Mouse (Mus musculus) gastrocnemius, postnatal 4 days (tissue): ENCODE results near the gene Sox21. TPM values are rescaled to one million over a fixed set of nuclear protein-coding genes. Genes with fewer than 3 reads are reported as not detected.

Experiments used
- DNase-seq, 2 experiments: peaks; one replicate each; pipeline ENCODE4 v3.0.0; 2021 to 2022; ENCODE audit warnings: low spot score in 2 of 2, mixed read lengths in 2 of 2
- long read RNA-seq, 2 experiments: library from polyadenylated mRNA; stranded (forward); transcript quantifications; one replicate each; pipeline ENCODE4 v2.0.0; 2021
- total RNA-seq, 2 experiments: library from RNA; stranded (reverse); gene quantifications; 2 replicates each; pipeline ENCODE4 v1.2.3; 2021

The Sox21 gene
- total RNA-seq: under 1 TPM in 1 of 2 experiments, not detected in 1; 0.08 TPM
- long read RNA-seq, experiment 1, transcript Sox21-201 (1 exons, 3,799 nt): major isoform, 5 of 5 reads
- long read RNA-seq, experiment 1, partial matches to known transcripts: 0 of 5 reads
- long read RNA-seq, experiment 1, other reads (novel, unspliced or antisense): 0 of 5 reads
- long read RNA-seq, experiment 2: 0 reads

DNA sequence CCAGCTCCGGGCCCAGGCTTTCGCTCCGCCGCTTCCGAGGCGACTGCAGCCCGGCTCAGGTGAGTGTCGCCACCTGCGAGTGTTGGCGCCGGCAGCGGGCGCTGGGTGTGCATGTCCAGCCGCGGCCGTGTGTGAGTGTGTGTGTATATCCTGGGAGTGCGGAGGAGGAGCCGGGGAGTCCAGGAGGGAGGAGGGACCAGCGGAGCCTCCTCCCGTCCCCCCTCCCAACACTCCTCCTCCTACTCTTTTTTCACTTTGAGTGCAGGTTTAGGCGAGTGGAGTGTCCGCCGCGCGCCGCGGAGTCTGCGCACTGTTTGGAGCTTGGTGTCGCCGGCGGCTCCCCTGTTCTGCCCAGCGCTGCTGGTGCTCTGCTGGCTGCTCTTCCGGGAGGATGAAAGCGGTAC lies at the start of gene Sox21:
Gene Sox21 (minus strand): TSS at position 145 of the 404 bp plus-strand sequence.
- DNase-seq: peak in 1 of 2 experiments; percentile 16

GRCm38 (mm10) chr14:118286096-118286495 lies 49.3 kb upstream of the Sox21 start:
- DNase-seq: no peak

DNA sequence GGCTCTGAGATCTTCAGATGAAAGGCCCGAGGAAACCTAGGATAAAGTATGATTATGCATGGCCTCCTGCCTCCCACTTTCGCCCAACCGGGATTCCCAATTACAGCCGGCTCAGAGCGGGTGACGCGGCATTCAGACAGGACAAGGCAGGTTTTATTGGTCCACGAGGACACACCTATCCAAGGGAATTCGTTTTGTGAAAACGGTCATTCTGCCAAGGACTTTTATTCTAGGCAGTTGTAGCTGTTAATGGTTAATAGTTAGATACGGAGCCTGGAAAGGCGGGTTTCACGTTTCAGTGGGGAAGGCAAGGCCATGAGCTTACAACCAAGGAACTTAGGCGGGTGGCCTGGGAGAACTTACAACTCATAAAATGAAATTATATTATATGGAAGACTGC lies 46.1 kb upstream of the Sox21 start:
- DNase-seq: no peak

DNA sequence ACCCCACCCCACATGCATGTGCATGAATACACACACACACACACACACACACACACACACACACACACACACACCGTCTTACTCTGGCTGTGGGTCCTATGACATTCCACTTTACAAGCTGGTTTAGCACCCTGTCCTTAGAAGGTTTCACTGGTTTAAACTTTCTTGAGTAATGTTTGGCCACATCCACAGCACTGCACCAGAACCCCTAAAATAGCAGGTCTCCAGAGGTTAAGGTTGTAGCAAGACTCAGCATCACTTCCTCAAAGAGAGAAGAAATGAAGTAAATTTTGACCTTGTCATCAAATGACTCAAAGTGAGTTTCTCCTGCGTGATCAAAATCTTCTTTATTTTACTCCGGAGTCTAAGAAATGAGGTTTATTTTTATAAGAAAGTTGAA lies 45.4 kb upstream of the Sox21 start:
- DNase-seq: no peak

DNA sequence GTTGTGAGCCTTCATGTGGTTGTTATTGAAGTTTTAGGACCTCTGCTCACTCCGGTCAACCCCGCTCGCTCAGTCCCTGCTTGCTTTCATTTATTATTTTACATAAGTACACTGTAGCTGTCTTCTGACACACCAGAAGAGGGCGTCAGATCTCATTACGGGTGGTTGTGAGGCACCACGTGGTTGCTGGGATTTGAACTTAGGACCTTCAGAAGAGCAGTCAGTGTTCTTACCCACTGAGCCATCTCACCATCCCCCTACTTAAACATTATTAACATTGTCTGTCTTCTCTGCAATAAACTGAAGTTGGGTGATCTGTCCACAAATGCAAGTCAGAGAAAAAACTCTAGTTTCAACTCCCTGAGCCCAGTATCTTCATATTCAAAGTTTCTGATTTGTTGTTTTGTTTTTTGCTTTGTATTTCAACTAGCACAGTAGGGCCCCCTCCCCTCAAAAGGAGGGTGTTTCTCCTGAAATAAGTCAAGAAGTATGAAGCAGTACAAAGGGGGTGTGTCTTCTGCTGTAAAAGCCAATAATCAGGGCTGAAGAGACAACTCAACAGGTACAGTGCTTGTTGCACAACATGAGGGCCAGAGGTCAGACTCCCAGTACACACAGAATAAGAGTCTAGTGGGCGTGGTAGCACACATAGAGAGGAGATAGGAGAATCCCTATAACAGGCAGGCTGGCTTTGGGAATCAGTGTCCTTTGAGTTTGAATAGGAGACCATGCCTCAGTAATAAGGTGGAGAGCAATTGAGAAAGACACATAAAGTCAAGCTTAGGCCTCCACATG lies 41.1 kb upstream of the Sox21 start:
- DNase-seq: no peak

DNA sequence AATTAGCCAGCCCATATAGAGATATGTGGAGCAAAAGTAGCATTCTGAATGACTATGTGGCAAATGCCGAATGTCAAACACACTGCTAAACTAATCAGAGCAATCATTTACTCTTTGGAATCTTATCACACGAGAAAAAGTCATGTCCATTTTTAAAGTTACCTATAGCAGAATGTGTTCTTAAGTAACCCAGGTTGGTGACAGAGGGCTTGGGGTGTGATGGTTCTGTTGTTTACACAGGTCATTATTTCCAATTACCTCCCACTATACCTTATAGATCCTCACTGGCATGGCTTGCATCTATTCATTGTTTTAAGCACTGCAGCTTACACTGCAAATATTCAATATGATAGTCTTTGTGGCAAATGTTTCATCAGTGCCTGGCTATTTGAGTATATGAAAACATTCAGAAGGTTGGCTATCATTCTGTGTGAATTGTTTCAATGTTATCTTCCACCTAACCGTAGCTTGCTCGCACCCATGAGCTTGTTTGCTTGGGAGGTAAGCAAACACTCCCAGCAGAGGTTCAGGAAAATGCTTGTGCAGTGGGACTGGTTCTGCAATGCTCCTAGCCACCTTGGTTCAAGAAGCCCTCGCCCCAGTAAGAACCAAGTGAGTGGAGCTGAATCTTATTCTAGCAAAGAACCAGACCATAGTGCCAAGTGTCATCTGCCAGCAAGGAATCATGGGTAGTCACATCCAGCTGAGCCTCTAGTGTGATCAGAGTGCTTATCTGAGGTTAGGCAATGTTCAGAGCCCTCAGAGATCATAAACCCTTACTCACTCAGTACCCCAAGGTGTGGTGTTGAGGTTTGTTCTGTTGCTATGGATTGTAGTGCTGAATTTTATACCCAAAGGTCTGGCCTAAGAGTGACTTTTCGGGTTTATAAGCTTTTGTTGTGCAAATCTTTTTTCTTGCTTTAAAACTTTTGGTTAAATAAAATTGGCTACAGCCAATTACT lies 36.0 kb upstream of the Sox21 start:
- no peak for DNase-seq

GRCm38 (mm10) chr14:118268849-118269248 lies 32.0 kb upstream of the Sox21 start:
- DNase-seq: no peak

DNA sequence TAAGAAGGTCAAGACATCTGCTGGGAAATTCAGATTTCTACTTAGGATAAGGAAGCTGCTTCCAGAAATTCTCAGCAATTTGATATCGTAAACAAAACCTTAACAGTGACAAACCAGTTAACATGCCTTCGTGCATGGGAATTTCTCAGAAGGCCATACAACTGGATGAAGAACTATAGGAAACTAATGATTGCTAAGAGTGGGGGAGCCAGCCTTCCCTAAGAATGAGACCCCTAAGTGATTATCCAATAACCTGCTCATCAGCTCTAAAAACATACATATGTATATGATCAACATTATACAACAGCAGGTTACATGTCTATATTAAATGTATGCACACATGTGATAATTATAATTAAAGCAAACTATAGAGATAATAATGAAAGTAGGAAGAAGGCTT lies 29.8 kb upstream of the Sox21 start, which contains the start of gene Gm9376:
Gene Gm9376 (plus strand): TSS at position 301 of the 400 bp plus-strand sequence.
- no peak for DNase-seq

- DNase-seq: no peak
Measured at GRCm38 (mm10) chr14:118253381-118253780, 16.6 kb upstream of the Sox21 start.

GRCm38 (mm10) chr14:118241416-118241815 lies 4.6 kb upstream of the Sox21 start:
- no peak for DNase-seq

DNA sequence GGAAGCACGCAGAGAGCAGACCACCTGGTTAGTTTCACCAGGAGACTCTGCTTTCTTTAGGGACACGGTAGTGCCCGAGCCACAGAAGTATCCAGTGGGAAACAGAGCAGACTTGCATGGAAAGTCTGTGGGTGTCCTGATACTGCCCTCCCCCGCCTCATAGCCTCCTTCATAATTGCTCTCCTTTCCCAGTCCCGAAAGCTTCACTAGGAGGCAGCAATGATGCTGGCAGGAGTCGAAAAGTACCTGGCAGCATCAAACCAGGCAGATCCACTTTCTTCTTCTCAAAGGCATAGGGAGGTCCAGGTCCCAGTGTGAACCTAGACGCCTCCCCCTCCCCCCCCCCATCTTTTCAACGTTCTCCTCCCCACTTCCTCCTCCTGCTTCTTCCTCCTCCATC lies 2.5 kb upstream of the Sox21 start:
- DNase-seq: no peak

- DNase-seq: no peak
Measured at GRCm38 (mm10) chr14:118237786-118238185, 956 bp upstream of the Sox21 start.

DNA sequence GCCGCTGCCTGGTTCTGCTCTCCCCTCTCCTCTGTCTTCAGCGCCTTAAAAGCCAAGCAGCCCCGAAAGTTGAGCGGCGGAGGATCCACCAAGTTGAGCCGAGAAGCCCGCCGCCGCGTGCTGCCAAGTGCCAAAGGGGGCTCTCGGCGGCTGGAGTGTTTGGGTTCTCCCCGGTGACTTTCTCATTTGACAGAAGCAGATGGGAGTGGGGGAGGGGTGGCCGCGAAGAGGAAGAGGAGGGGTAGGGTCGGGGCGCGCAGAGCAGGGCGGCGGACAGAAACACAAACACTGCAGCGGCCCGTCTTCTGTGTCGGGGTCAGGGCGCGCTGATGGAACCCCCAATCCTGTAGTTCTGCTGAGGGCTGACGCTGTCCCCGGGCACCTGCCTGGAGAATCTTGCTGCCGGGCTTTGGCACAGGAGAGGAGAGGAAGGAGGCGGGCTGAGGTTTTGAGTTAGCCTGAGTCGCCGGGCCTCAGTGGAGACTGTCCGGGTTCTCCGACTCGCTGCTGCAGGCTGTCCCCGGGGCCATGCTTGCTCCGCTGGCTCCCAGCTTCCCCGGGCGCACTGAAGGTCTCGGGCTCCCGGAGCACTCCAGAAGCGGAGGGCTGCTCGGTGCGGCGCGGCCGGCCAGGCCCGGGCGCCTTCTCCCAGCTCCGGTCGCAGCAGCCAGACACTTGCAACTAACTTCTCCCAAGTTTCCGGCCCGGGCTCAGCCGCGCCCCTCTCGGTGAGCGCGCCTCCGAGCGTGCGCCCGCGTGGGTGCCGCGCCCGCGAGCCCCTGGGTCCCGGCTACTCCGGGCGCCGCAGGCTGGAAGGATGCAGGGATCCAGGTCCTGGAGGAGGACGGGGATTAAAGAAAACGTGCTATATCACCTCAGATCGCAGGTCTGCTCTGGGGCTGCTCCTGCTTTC lies 601 bp downstream of the Sox21 start:
- DNase-seq: peak in 1 of 2 experiments; percentile 32

GRCm38 (mm10) chr14:118235361-118235972 lies 1.4 kb downstream of the Sox21 start:
- DNase-seq: peak in 1 of 2 experiments; percentile 30

GRCm38 (mm10) chr14:118234541-118235210 lies 2.2 kb downstream of the Sox21 start:
- peak in 1 of 2 experiments; percentile 16 for DNase-seq

DNA sequence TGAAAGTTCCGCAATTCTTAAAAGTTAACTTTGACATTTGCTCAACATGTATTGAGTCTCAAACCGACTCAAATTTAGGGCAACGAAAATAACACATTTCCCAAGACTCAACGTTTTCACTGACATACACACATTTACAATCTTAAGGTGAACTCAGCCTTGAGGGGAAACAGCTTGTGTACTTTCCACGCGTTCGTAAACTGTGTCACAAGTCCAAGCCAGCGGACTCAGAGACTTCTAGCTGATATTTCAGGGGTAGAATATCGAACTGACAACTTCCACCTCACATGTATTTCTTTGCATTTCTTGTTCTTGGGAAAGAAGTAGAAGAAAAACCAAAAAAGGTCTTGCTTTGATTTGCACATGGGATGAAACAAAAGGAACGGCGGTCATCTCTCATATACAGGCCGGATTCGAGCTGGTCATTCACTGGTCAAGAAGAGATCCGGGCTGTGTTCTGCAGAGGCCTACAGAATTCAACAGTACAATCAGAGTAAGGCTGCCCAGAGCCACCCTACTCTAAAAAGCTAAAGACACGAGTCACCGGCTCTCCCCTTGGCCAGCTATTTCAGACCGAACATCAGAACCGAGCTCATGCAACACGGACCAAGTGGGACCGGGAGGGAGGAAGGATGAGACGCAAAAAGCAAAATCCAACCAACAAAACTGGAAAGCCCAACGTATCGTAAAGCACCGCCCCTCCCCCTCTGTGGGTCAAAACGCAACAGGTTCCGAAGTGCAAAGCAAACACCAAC lies 2.9 kb downstream of the Sox21 start:
- DNase-seq: no peak

GRCm38 (mm10) chr14:118232381-118232970 lies 4.4 kb downstream of the Sox21 start:
- no peak for DNase-seq

GRCm38 (mm10) chr14:118226471-118227155 lies 10.2 kb downstream of the Sox21 start:
- DNase-seq: no peak
